Mouse (Mus musculus): ENCODE results near the gene Cadps2.

- no peak for TF ChIP-seq CTCF (IDR thresholded peaks at IDR 0.05; ENCODE audit: low read depth)
- TF ChIP-seq EP300 (IDR thresholded peaks at IDR 0.05; ENCODE audit: low read depth): no peak
Measured at GRCm38 (mm10) chr6:23314291-23314690, 524.9 kb downstream of the Cadps2 start.
